Mouse (Mus musculus): ENCODE measurements around the gene Sergef.

Sergef gene

DNA sequence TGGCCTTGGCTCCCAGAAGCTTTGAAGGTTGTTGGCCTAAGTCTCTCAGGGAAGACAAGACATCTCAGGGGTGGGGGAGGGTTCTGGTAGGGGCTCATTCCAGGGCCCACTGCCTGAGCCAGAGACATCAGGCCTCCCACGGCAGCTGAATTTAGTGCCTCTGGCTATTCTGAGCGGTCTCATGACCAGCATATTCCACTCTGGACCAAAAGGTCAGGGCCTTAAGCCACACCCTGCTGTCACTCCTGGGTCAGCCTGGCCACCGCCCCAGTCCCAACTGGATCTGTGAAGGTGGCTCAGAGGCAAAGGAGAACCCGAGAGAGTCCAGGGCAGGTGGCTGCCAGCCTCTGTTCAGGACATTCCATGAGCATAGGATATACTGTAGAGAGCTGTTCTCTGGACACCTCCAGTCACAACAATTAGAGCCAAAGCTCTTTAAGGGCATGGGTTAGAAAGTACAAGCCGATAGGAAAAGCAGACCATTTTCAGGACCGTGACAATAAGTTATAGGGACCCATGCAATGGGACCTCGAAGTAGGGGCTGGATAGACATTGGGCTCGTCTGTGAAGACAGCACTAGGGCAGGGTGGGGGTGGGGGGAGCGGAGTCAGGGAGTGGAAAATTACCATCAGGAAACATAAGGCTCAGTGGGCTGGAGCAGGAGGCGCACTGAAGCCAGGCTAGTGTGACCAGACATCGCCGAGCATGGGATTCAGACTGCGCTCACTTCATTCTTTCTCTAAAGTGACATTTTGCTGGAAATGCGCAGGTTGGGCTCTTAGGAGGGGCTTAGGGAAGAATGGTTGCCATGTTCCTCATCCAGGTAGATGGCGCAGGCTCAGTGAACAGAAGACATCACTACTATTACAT lies 235.8 kb downstream of the Sergef start:
- DNase-seq (ENCODE audit: low spot score), result no peak

DNA sequence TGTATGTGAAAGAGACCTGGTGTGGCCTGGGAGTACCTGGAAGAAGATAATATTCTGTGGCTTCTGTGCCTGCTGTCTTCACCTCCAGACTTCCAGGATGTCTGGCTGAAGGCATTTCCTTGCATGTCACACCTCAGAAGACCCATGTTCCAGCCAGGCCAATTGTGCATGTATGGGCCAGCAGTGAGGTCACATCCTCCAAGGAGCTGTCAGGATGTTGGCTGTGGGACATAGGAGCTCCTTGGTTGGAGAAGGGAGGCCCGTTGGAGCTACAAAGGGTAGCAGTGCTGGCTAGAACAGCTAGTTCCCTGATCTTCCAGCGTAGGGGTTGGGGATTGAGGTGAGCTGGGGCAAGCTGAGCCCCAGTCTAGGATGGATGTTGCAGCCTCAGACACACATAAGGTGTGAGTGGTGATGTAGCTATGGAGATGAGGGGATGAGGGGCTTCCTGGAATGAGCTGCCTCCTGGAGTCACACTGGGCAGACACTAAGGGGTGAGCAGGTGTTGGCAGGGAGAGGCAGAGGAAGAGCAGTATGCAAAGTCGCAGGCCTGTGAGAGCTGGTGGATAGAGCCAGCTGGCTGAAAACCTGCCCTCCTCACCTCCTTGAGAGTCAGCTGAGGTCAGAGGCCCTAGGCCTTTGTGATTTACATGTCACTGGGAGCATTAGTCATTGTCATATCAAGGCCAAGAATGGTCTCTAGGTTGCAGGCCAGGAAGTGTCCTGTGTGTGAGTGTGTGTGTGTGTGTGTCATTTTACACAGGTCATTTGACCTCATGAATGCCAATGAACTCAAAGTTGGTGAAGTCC lies 238.0 kb downstream of the Sergef start:
- DNase-seq (ENCODE audit: low spot score), result no peak

DNA sequence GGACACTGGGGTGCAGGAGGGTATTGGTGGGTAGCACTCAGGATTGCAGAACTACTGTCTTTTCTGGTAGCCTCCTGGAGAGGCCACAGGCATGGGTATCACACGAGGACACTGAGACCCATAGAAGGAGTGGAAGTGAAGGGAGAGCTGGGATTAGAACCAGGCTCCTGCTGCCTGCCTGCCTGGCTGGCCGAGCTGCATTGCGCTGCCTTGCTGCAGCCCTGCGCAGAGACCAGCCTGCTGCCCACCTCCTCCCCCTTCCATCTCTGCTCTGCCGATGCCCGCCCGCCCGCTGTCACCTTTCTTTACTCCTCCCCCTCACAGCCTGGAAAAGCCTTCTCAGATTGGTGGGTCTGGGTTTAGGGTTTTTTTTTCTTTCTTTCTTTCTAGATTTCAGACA lies 239.3 kb downstream of the Sergef start:
- no peak for DNase-seq (ENCODE audit: low spot score)

DNA sequence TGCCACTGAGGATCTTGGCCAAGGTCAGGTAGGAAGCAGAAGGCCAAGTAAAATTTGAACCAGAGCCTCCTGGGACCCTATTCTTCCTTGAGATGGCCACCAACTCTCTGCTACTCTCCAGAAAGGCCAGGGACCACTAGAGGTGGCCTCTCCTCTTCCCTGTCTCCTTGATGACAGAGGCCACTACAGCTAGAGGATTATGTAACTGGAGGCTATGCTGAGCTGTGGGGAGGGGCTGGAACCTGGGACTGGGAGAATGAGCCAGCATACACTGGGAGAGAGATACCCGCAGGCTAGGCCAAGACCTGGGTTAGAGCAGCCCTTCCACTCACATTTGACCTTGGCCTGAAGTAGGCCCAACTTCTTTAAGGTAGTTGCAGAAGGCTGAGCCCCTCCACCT lies 239.9 kb downstream of the Sergef start:
- no peak for DNase-seq (ENCODE audit: low spot score)

DNA sequence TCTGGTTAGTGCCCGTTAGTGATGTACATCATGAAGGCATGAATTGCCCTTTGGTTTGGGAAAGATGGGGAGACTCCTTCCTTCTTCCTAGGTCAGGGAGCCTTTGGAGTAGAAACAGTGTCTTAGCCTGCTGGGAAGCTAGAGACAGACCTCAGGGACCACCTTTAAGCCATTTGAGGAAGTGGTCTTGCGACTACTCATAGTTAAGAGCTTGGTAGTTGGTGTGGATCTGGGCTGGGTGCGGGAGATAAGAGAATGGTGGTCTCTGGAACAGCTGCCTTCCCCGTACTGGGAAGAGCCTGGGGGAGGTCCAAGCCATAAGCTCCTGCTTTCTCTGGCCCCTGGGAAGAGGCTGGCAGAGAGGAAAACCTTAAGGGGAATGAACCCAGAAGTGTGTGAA lies 241.0 kb downstream of the Sergef start:
- no peak for DNase-seq (ENCODE audit: low spot score)

DNA sequence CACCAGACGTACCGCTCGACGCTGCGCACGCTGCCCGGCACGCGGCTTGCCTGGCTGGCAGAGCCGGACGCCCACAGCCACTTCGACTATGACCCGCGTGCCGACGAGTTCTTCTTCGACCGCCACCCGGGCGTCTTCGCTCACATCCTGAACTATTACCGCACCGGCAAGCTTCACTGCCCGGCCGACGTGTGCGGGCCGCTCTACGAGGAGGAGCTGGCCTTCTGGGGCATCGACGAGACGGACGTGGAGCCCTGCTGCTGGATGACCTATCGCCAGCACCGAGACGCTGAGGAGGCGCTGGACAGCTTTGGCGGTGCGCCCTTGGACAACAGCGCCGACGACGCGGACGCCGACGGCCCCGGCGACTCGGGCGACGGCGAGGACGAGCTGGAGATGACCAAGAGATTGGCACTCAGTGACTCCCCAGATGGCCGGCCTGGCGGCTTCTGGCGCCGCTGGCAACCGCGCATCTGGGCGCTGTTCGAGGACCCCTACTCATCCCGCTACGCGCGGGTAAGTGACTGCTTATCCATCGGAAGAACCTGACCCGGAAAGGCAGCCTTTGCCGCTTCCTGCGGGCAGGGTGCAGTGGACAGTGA lies 241.8 kb downstream of the Sergef start:
- DNase-seq (ENCODE audit: low spot score), result no peak

DNA sequence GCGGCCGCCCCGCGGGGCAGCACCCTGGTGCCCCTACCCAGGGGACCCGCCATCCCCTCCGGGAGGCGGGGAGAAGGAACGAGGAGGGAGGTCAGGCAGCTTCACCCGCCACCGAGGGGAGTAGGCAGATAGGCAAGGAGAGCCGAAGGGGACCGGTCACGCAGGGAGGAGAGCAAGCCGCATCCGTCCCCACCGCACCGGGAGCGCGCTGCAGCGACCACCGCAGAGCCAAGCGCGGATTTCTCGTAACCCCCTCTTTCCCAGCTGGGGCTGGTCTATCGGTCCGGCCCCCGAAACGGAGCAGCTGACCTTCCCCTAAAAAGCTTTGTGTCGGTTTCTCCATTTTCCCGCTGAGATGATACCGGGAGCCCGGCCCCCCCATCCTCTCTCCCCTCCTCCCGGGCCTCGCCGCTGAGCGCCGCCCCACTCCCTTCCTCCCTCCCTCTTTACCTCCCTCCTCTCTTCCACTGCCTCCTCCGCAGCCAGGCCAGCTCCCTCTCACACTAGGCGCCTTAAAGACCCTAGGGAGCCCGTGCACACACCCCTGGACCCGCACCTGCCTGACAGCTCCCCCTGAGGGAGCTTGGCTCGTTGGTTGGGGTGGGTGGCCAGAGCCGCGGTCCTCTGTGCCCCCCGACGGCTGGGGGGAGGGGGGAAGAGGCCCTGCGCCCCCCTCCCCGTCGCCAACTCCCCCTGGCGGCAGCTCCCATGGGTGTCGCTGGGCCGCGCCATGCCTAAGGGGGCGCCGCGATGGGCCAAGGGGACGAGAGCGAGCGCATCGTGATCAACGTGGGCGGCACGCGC lies 242.5 kb downstream of the Sergef start:
- no peak for DNase-seq (ENCODE audit: low spot score)

DNA sequence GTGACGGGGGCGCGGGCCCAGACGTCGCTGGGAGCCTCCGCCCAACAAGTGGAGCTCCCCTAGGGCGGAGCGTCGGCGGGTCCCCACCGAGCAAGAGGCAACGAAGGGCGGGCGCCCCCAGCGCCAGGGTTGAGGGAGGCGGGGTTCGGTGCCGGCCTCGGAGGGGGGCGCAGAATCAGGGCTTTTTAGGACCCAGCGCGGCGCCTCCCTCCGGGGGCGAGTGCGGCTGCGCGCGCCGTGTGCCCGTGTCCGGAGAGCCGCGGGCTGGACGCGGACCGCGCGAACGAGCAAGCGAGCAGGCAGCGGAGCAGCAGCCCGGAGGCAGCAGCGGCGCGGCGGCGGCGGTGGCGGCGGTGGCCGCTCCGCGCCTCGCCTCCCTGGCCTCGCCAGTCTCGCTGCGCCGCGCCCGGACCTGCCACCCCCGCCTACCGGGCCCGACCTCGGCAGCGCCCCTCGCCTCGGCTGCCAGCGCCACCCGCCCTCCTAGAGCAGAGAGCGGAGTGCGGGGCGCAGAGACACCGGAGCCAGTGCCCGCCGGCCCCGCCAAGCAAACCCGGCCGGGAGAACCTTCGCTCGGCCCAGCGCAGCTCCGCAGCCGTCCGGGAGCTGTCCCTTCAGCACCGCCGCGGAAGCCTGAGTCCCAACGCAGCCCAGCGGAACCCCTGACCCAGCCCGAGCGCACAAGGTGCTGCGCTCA lies 243.2 kb downstream of the Sergef start, which contains the start of gene Kcnc1:
Kcnc1 (plus strand) TSS at position 267 of the 697 bp plus-strand sequence.
- DNase-seq (ENCODE audit: low spot score), result no peak

DNA sequence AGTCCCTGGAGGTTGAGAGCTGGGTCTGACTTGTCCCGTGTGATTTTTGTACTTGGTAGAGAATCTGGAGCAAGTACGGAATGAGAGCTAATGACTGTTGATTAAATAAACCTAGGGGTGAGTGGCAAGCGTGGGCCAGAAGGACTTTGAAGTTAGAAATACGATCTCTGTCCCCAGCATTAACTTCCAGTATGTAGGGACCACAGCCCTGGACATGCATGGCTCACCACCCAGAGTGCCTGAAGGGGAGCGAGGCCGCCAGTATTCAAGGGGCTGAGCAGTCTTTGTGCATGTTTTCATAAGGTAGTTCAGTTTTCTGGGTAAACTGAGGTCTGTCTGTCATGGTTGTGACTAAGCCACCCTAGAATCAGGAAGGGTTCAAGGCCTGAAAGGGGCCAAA lies 244.0 kb downstream of the Sergef start:
- no peak for DNase-seq (ENCODE audit: low spot score)

DNA sequence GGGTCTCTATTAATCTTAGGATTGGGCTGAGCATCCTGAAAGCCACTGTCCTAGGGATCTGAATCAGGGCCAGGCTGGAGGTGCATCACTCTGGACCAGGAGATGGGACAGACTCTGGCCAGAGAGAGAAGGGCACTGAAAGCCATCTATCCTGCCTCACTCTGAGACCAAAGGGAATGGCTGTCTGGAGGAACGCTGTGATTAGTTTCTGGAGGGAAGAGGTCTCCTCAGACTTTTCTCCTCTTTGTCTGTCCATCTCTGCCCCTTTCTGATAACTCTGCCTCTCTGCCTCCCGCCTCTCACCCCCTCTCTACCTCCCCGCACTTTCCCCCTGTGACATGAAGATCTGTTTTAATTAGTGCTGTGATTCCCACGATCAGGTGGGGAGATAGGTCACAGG lies 244.7 kb downstream of the Sergef start:
- no peak for DNase-seq (ENCODE audit: low spot score)

DNA sequence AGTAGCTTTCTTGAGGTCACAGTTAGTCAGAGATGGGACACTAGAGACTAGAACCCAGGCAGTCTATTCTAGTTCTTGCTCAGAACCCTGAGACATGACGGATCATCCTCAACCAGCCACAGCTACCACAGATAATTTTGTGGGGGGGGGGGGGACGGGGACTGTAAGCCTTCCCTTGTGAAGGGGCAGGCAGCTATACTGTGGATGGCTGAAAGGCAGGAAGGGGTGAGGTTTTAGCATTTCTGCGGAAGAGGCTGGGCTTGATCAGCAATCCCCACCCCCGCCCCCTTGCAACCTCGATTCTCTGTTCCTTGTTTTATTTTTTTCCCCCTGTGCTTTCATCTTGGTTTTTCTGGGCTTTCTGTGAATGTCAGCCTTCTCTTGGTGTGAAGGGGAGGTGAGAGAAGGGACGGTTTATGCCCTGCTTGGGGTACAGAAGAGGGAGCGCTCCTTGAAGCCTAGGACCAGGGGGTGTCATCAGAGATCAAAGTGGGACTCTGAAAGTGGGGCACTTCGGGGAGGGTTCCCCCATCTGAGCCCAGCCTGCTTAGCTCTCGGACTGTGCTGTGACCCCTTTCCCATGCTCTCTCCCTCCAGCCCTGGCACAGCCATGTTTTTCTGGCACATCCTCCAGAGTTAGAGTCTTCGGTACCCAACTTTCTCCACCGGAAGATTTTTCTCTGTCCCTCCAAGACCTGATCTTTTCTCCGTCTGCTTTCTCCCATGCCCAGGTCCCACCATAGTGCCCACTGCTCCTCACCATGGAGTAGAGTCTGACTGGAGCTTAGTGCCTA lies 245.7 kb downstream of the Sergef start:
- no peak for DNase-seq (ENCODE audit: low spot score)

All from layer of hippocampus, adult 9-10 months (tissue).